Mouse (Mus musculus) spleen, adult 10 weeks (tissue): Measurements from ENCODE around the gene Gm28553. TPM values are rescaled to one million over a fixed set of nuclear protein-coding genes. Genes with fewer than 3 reads are reported as not detected.

Experiments used
- polyA plus RNA-seq: library from polyadenylated mRNA; stranded (reverse); fragments of 350-450 nt; fragmentation: Illumina TruSeq; extraction: RNeasy Lipid Tissue Mini Kit (QIAGEN cat#74804); gene quantifications from one replicate; pipeline ENCODE4 v1.2.3, GENCODE M21; 2015; ENCODE audit warnings: low replicate concordance; ENCODE audit not compliant: insufficient read depth

The Gm28553 gene
- polyA plus RNA-seq = not detected

GRCm38 (mm10) chrY:48856197-48856596, at the start of gene Gm28553:
TSS of gene Gm28553 (plus strand) at chrY:48856497.

